Mouse (Mus musculus): ENCODE measurements around the gene Cryzl1. TPM values are rescaled to one million over a fixed set of nuclear protein-coding genes. Genes with fewer than 3 reads are reported as not detected.

The Cryzl1 gene
- polyA plus RNA-seq, 1 experiment, result 55.0 TPM

GRCm38 (mm10) chr16:91663795-91664194 is 65.0 kb downstream of the Cryzl1 start:
- TF ChIP-seq POLR2A (IDR thresholded peaks at IDR 0.05; ENCODE audit: borderline replicate concordance, low read depth, low read length) (no peak), CTCF (IDR thresholded peaks at IDR 0.05; ENCODE audit: low read depth, low read length) (no peak)
- Histone ChIP-seq H3K27ac (ENCODE audit: insufficient read depth, low read depth, low read length) (no peak overlapping the region), H3K4me3 (ENCODE audit: insufficient read depth, low read length) (no peak overlapping the region)

GRCm38 (mm10) chr16:91662336-91662735 is 66.4 kb downstream of the Cryzl1 start:
- Histone ChIP-seq H3K4me3 (ENCODE audit: insufficient read depth, low read length) (no peak overlapping the region), H3K27ac (ENCODE audit: insufficient read depth, low read depth, low read length) (no peak overlapping the region), H3K4me1 (ENCODE audit: control insufficient read depth, insufficient read depth, low read length) (no peaks in the 10 kb centered on the region)
- TF ChIP-seq CTCF (IDR thresholded peaks at IDR 0.05; ENCODE audit: low read depth, low read length), result no peak
- no peak for TF ChIP-seq POLR2A (IDR thresholded peaks at IDR 0.05; ENCODE audit: borderline replicate concordance, low read depth, low read length)

More at GRCm38 (mm10) chr16:91663795-91664194, 65.0 kb downstream of the Cryzl1 start:
- H3K4me1 ChIP-seq (ENCODE audit: control insufficient read depth, insufficient read depth, low read length), result no peaks in the 10 kb centered on the region

- TF ChIP-seq POLR2A (IDR thresholded peaks at IDR 0.05; ENCODE audit: borderline replicate concordance, low read depth, low read length) (no peak), CTCF (IDR thresholded peaks at IDR 0.05; ENCODE audit: low read depth, low read length) (no peak)
- Histone ChIP-seq H3K4me1 (ENCODE audit: control insufficient read depth, insufficient read depth, low read length) (no peaks in the 10 kb centered on the region), H3K27ac (ENCODE audit: insufficient read depth, low read depth, low read length) (no peak overlapping the region), H3K4me3 (ENCODE audit: insufficient read depth, low read length) (no peak overlapping the region)
These were observed 67.4 kb downstream of the Cryzl1 start for GRCm38 (mm10) chr16:91661397-91661796.

- Histone ChIP-seq H3K4me1 (ENCODE audit: control insufficient read depth, insufficient read depth, low read length) (no peaks in the 10 kb centered on the region), H3K27ac (ENCODE audit: insufficient read depth, low read depth, low read length) (no peak overlapping the region), H3K4me3 (ENCODE audit: insufficient read depth, low read length) (no peak overlapping the region)
- TF ChIP-seq POLR2A (IDR thresholded peaks at IDR 0.05; ENCODE audit: borderline replicate concordance, low read depth, low read length) (no peak), CTCF (IDR thresholded peaks at IDR 0.05; ENCODE audit: low read depth, low read length) (no peak)
These were observed 69.0 kb downstream of the Cryzl1 start for GRCm38 (mm10) chr16:91659798-91660197.

- Histone ChIP-seq H3K4me3 (ENCODE audit: insufficient read depth, low read length) (no peak overlapping the region), H3K4me1 (ENCODE audit: control insufficient read depth, insufficient read depth, low read length) (no peaks in the 10 kb centered on the region), H3K27ac (ENCODE audit: insufficient read depth, low read depth, low read length) (no peak overlapping the region)
- no peak for TF ChIP-seq POLR2A (IDR thresholded peaks at IDR 0.05; ENCODE audit: borderline replicate concordance, low read depth, low read length)
- no peak for TF ChIP-seq CTCF (IDR thresholded peaks at IDR 0.05; ENCODE audit: low read depth, low read length)
These were observed 70.3 kb downstream of the Cryzl1 start for GRCm38 (mm10) chr16:91658471-91658870.

GRCm38 (mm10) chr16:91657285-91657684 is 71.5 kb downstream of the Cryzl1 start:
- Histone ChIP-seq H3K4me3 (ENCODE audit: insufficient read depth, low read length) (no peak overlapping the region), H3K4me1 (ENCODE audit: control insufficient read depth, insufficient read depth, low read length) (peaks cover 2% of the 10 kb centered on the region; the same call in 1 of the 2 replicates), H3K27ac (ENCODE audit: insufficient read depth, low read depth, low read length) (no peak overlapping the region)
- TF ChIP-seq POLR2A (IDR thresholded peaks at IDR 0.05; ENCODE audit: borderline replicate concordance, low read depth, low read length) (no peak), CTCF (IDR thresholded peaks at IDR 0.05; ENCODE audit: low read depth, low read length) (no peak)

GRCm38 (mm10) chr16:91655285-91655684 is 73.5 kb downstream of the Cryzl1 start:
- TF ChIP-seq POLR2A (IDR thresholded peaks at IDR 0.05; ENCODE audit: borderline replicate concordance, low read depth, low read length), result no peak
- TF ChIP-seq CTCF (IDR thresholded peaks at IDR 0.05; ENCODE audit: low read depth, low read length), result no peak
- no peak overlapping the region for H3K27ac ChIP-seq (ENCODE audit: insufficient read depth, low read depth, low read length)
- no peak overlapping the region for H3K4me3 ChIP-seq (ENCODE audit: insufficient read depth, low read length)
- H3K4me1 ChIP-seq (ENCODE audit: control insufficient read depth, insufficient read depth, low read length), result peaks cover 4% of the 10 kb centered on the region; the same call in 1 of the 2 replicates

GRCm38 (mm10) chr16:91652191-91652590 is 76.6 kb downstream of the Cryzl1 start:
- Histone ChIP-seq H3K4me3 (ENCODE audit: insufficient read depth, low read length) (no peak overlapping the region), H3K27ac (ENCODE audit: insufficient read depth, low read depth, low read length) (no peak overlapping the region), H3K4me1 (ENCODE audit: control insufficient read depth, insufficient read depth, low read length) (peaks cover 6% of the 10 kb centered on the region)
- TF ChIP-seq POLR2A (IDR thresholded peaks at IDR 0.05; ENCODE audit: borderline replicate concordance, low read depth, low read length) (no peak), CTCF (IDR thresholded peaks at IDR 0.05; ENCODE audit: low read depth, low read length) (no peak)

- no peak for TF ChIP-seq POLR2A (IDR thresholded peaks at IDR 0.05; ENCODE audit: borderline replicate concordance, low read depth, low read length)
- TF ChIP-seq CTCF (IDR thresholded peaks at IDR 0.05; ENCODE audit: low read depth, low read length), result no peak
- no peak overlapping the region for H3K27ac ChIP-seq (ENCODE audit: insufficient read depth, low read depth, low read length)
- peaks cover 9% of the 10 kb centered on the region for H3K4me1 ChIP-seq (ENCODE audit: control insufficient read depth, insufficient read depth, low read length)
- no peak overlapping the region for H3K4me3 ChIP-seq (ENCODE audit: insufficient read depth, low read length)
These were observed 79.0 kb downstream of the Cryzl1 start for GRCm38 (mm10) chr16:91649781-91650180.

- TF ChIP-seq CTCF (IDR thresholded peaks at IDR 0.05; ENCODE audit: low read depth, low read length), result no peak
- Histone ChIP-seq H3K4me1 (ENCODE audit: control insufficient read depth, insufficient read depth, low read length) (peaks cover 14% of the 10 kb centered on the region), H3K27ac (ENCODE audit: insufficient read depth, low read depth, low read length) (no peak overlapping the region), H3K4me3 (ENCODE audit: insufficient read depth, low read length) (peak overlapping the region; percentile 49)
These were observed 79.5 kb downstream of the Cryzl1 start for GRCm38 (mm10) chr16:91649246-91649645.

- peak overlapping the region; percentile 88 for H3K4me3 ChIP-seq (ENCODE audit: insufficient read depth, low read length)
- TF ChIP-seq CTCF (IDR thresholded peaks at IDR 0.05; ENCODE audit: low read depth, low read length), result no peak
- no peak for TF ChIP-seq POLR2A (IDR thresholded peaks at IDR 0.05; ENCODE audit: borderline replicate concordance, low read depth, low read length)
- H3K27ac ChIP-seq (ENCODE audit: insufficient read depth, low read depth, low read length), result peak overlapping the region; percentile 97
- peaks cover 15% of the 10 kb centered on the region for H3K4me1 ChIP-seq (ENCODE audit: control insufficient read depth, insufficient read depth, low read length)
These were observed 80.6 kb downstream of the Cryzl1 start for GRCm38 (mm10) chr16:91648220-91648550.
